Mouse (Mus musculus) olfactory bulb, adult 2 months (tissue): ENCODE data around the gene Btaf1.

Experiments used
- CTCF ChIP-seq: fragments of 200-500 bp; IDR thresholded peaks from 2 replicates; pipeline ENCODE4 v1.5.1; 2012; ENCODE audit warnings: low read depth, mild to moderate bottlenecking, low read length, moderate library complexity; ENCODE audit not compliant: insufficient read depth
- POLR2A ChIP-seq: fragments of 200-500 bp; IDR thresholded peaks from 2 replicates; pipeline ENCODE4 v1.6.1; 2012; ENCODE audit warnings: mild to moderate bottlenecking, low read depth, low read length, moderate library complexity; ENCODE audit not compliant: insufficient read depth

DNA sequence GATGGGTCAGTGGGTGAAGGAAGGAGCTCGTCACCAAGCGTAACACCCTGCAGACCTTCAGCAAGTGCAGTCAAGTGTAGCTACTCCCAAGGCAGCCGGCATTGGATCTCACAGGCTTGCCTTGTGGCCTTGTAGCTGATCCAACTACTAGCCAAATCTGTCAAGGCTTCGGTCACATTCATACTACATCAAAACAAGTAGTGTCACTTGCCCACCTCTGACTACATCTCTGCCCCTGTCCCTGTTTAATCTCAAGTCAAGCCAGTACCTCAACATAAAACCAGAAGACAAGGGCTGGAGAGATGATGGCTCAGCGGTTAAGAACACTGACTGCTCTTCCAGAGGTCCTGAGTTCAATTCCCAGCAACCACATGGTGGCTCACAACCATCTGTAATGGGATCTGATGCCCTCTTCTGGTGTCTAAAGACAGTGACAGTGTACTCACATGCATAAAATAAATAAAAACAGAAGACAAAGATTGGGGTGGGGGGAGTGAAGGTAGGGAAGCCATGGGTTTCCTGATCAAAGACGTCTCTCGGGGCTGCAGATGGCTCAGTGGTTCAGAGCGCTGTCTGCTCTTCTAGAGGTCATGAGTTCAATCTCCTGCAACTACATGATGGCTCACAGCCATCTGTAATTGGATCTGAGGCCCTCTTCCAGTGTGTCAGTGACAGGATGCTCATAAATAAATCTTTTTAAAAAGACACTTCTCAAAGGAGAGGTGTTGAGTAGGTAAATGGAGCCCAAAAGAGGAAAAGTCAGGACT is 88.5 kb downstream of the Btaf1 start:
- TF ChIP-seq POLR2A (no peak), CTCF (no peak)
